Mouse (Mus musculus): ENCODE measurements around the gene Vwa3b. TPM values are rescaled to one million over a fixed set of nuclear protein-coding genes. Genes with fewer than 3 reads are reported as not detected.
"Not testable (repeated sequence)": the region's sequence is repeated elsewhere in the genome, so short reads cannot be mapped to it uniquely, and the experiment has no call there.

Gene Vwa3b
- total RNA-seq (2021): under 1 TPM; 0.69 to 0.83 TPM
- long read RNA-seq, experiment 1: 0 reads
- long read RNA-seq, experiment 2: 0 reads

- no peak for DNase-seq
These were observed at the start of gene Vwa3b for GRCm38 (mm10) chr1:37025962-37026686. Gene Vwa3b, plus strand, starts transcription at chr1:37026596.

- DNase-seq: no peak
These were observed 49.6 kb upstream of the Vwa3b start for GRCm38 (mm10) chr1:36976770-36977169.

- no peak for DNase-seq
These were observed 44.0 kb upstream of the Vwa3b start for GRCm38 (mm10) chr1:36982191-36982961.

- no peak for DNase-seq
These were observed 42.6 kb upstream of the Vwa3b start for GRCm38 (mm10) chr1:36983754-36984153.

- DNase-seq: no peak
These were observed 42.0 kb upstream of the Vwa3b start for GRCm38 (mm10) chr1:36984406-36984805.

GRCm38 (mm10) chr1:36985896-36986295 lies 40.5 kb upstream of the Vwa3b start:
- no peak for DNase-seq

- DNase-seq: no peak
These were observed 39.8 kb upstream of the Vwa3b start for GRCm38 (mm10) chr1:36986396-36987160.

GRCm38 (mm10) chr1:36987172-36988148 lies 38.9 kb upstream of the Vwa3b start:
- DNase-seq: no peak

GRCm38 (mm10) chr1:36988161-36988560 lies 38.2 kb upstream of the Vwa3b start:
- DNase-seq: no peak

GRCm38 (mm10) chr1:36988561-36988960 lies 37.8 kb upstream of the Vwa3b start:
- no peak for DNase-seq

- DNase-seq: no peak
These were observed 32.1 kb upstream of the Vwa3b start for GRCm38 (mm10) chr1:36994296-36994695.

GRCm38 (mm10) chr1:36995760-36996159 lies 30.6 kb upstream of the Vwa3b start:
- DNase-seq: no peak

- DNase-seq: peak; percentile 72 to 73
These were observed 29.7 kb upstream of the Vwa3b start for GRCm38 (mm10) chr1:36996561-36997213.

- no peak for DNase-seq
These were observed 26.1 kb upstream of the Vwa3b start for GRCm38 (mm10) chr1:37000307-37000706.

- DNase-seq: no peak
These were observed 24.6 kb upstream of the Vwa3b start for GRCm38 (mm10) chr1:37001636-37002315.

- no peak for DNase-seq
These were observed 23.9 kb upstream of the Vwa3b start for GRCm38 (mm10) chr1:37002316-37003008.

GRCm38 (mm10) chr1:37004533-37004932 lies 21.9 kb upstream of the Vwa3b start:
- DNase-seq: no peak

- no peak for DNase-seq
These were observed 21.4 kb upstream of the Vwa3b start for GRCm38 (mm10) chr1:37005036-37005435.

- DNase-seq: not testable (repeated sequence)
These were observed 19.9 kb upstream of the Vwa3b start for GRCm38 (mm10) chr1:37006529-37006928.

GRCm38 (mm10) chr1:37009880-37010279 lies 16.5 kb upstream of the Vwa3b start:
- no peak for DNase-seq

All from adrenal gland, postnatal 36 days (tissue).